Mouse (Mus musculus): Measurements from ENCODE around the gene Tsc22d4. TPM values are rescaled to one million over a fixed set of nuclear protein-coding genes. Genes with fewer than 3 reads are reported as not detected.
"Not testable (repeated sequence)": the region's sequence is repeated elsewhere in the genome, so short reads cannot be mapped to it uniquely, and the experiment has no call there.

The Tsc22d4 gene
- polyA plus RNA-seq, 2 experiments = 23.0 to 49.7 TPM

GRCm38 (mm10) chr5:137706913-137707633 is 38.5 kb upstream of the Tsc22d4 start:
- no peaks in the 10 kb centered on the region for H3K36me3 ChIP-seq (replicated peaks; ENCODE audit: control insufficient read depth, insufficient read depth, low read depth)
- TF ChIP-seq EP300 (IDR thresholded peaks at IDR 0.05; ENCODE audit: low read depth) (no peak), CTCF (IDR thresholded peaks at IDR 0.05; ENCODE audit: low read depth) (no peak)
- 0 out of 2 replicates have a peak overlapping the region, but pooled peaks have one; percentile 11 for H3K4me2 ChIP-seq (ENCODE audit: low read depth)
- 47% methylated on average over 12 of the region's 12 CpGs for WGBS (ENCODE audit: insufficient replicate concordance)
- no peaks in the 10 kb centered on the region for H3K9me3 ChIP-seq (ENCODE audit: control insufficient read depth, low read length)
- H3K9ac ChIP-seq (replicated peaks) = peak overlapping the region; percentile 16; the same call in 1 of the 2 replicates
- no peaks in the 10 kb centered on the region for H3K27me3 ChIP-seq (ENCODE audit: control insufficient read depth, insufficient read depth, low read length)
- H3K4me1 ChIP-seq (replicated peaks; ENCODE audit: control insufficient read depth in 2 of 2, insufficient read depth in 2 of 2, low read length in 1 of 2) = peaks cover 4 to 6% of the 10 kb centered on the region in 2 experiments; a peak in 3 of 4 replicates
- no peak overlapping the region for H3K4me3 ChIP-seq (ENCODE audit: insufficient read depth in 1 of 2, low read depth in 2 of 2, low read length in 2 of 2)
- DNase-seq (ENCODE audit: low read depth in 3 of 3, low spot score in 3 of 3) = no peak
- peak; percentile 66 for ATAC-seq (ENCODE audit: insufficient read depth)
- no peak overlapping the region; the same call in 1 of the 2 replicates for H3K27ac ChIP-seq

DNA sequence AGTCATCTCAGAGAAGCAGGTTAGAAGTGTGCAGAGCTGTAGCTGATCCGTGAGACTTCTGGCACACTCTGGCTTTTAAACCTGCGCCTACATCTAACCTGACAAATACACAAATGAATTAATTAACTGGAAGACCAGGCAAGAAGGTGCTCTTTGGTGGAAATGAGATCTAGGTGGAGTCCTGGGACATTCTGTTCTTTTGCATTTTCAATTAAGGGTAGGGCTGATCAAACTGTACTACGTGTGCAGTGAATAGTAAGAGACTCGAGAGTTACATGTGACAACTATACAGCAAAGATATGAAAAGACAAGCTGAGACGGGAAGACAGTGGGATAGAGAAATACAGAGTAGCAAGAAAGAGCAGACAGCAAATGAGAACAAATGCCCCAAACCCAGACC is 32.1 kb upstream of the Tsc22d4 start:
- ATAC-seq (ENCODE audit: insufficient read depth) = no peak

DNA sequence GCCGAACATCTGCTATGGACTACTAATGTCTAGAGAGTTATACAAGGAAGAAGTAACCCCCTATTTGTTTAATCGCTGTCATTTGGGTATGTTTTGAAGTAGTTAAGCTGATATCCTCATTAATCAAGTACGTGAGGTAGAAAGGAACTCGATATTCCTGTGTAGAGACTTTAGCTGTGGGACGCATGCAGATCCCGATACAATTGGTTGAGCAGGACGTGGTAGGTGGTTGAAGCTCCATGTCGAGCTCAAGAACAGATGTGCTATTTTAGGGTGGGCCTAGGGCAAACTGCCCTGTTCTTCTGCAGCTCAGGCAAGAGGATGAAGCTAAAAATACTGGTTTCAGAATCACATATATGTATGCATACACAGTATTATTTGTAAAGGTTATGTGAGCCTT is 29.8 kb upstream of the Tsc22d4 start:
- Histone ChIP-seq H3K27me3 (ENCODE audit: control insufficient read depth, insufficient read depth, low read length) (no peaks in the 10 kb centered on the region; the same call in 1 of the 2 replicates), H3K36me3 (replicated peaks; ENCODE audit: control insufficient read depth, insufficient read depth, low read depth) (no peaks in the 10 kb centered on the region), H3K9ac (replicated peaks) (no peak overlapping the region), H3K4me1 (replicated peaks; ENCODE audit: control insufficient read depth in 2 of 2, insufficient read depth in 2 of 2, low read length in 1 of 2) (peaks cover 17 to 23% of the 10 kb centered on the region in 2 experiments), H3K4me2 (ENCODE audit: low read depth) (no peak overlapping the region), H3K4me3 (ENCODE audit: insufficient read depth in 1 of 2, low read depth in 2 of 2, low read length in 2 of 2) (no peak overlapping the region), H3K9me3 (ENCODE audit: control insufficient read depth, low read length) (no peaks in the 10 kb centered on the region), H3K27ac (no peak overlapping the region)
- TF ChIP-seq EP300 (IDR thresholded peaks at IDR 0.05; ENCODE audit: low read depth) = no peak
- TF ChIP-seq CTCF (IDR thresholded peaks at IDR 0.05; ENCODE audit: low read depth) = no peak
- DNase-seq (ENCODE audit: low read depth in 3 of 3, low spot score in 3 of 3) (no peak), ATAC-seq (ENCODE audit: insufficient read depth) (no peak)
- WGBS (ENCODE audit: insufficient replicate concordance) = 68% methylated on average over 8 of the region's 8 CpGs

More for the DNA sequence above, 32.1 kb upstream of the Tsc22d4 start:
- Histone ChIP-seq H3K9ac (replicated peaks) (no peak overlapping the region), H3K27ac (no peak overlapping the region), H3K27me3 (ENCODE audit: control insufficient read depth, insufficient read depth, low read length) (no peaks in the 10 kb centered on the region; the same call in 1 of the 2 replicates), H3K4me3 (ENCODE audit: insufficient read depth in 1 of 2, low read depth in 2 of 2, low read length in 2 of 2) (no peak overlapping the region), H3K9me3 (ENCODE audit: control insufficient read depth, low read length) (no peaks in the 10 kb centered on the region), H3K4me2 (ENCODE audit: low read depth) (no peak overlapping the region), H3K36me3 (replicated peaks; ENCODE audit: control insufficient read depth, insufficient read depth, low read depth) (no peaks in the 10 kb centered on the region), H3K4me1 (replicated peaks; ENCODE audit: control insufficient read depth in 2 of 2, insufficient read depth in 2 of 2, low read length in 1 of 2) (peaks cover 0 to 4% of the 10 kb centered on the region in 2 experiments; a peak in 3 of 4 replicates)
- TF ChIP-seq EP300 (IDR thresholded peaks at IDR 0.05; ENCODE audit: low read depth) = no peak
- no peak for TF ChIP-seq CTCF (IDR thresholded peaks at IDR 0.05; ENCODE audit: low read depth)
- no peak for DNase-seq (ENCODE audit: low read depth in 3 of 3, low spot score in 3 of 3)
- WGBS (ENCODE audit: insufficient replicate concordance) = 60% methylated on average over 5 of the region's 5 CpGs

- no peak for DNase-seq (ENCODE audit: low read depth in 3 of 3, low spot score in 3 of 3)
These were observed 27.3 kb upstream of the Tsc22d4 start for GRCm38 (mm10) chr5:137718020-137718790.

DNA sequence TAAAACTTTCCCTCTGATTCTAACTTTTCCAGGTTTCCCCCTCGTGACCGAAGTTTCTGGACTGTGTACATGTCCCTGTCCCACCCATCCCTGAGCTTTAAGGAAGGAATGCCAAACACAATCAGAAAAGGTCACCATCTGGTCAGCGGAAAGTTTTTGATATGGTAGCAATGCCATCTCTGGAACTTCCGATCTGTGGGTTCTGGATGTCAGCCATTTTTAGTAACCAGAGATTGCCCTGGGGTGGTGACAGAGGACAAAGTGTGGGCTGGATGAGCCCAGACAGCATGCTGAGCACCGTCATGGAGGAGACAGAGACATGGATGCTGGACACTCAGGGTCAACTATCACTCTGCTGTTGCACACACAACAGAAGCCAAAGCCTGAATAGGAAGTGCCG is 26.4 kb upstream of the Tsc22d4 start:
- ATAC-seq (ENCODE audit: insufficient read depth) (no peak), DNase-seq (ENCODE audit: low read depth in 3 of 3, low spot score in 3 of 3) (no peak)
- 61% methylated on average over 6 of the region's 6 CpGs for WGBS (ENCODE audit: insufficient replicate concordance)
- Histone ChIP-seq H3K27ac (no peak overlapping the region), H3K9me3 (ENCODE audit: control insufficient read depth, low read length) (no peaks in the 10 kb centered on the region), H3K36me3 (replicated peaks; ENCODE audit: control insufficient read depth, insufficient read depth, low read depth) (no peaks in the 10 kb centered on the region), H3K4me1 (replicated peaks; ENCODE audit: control insufficient read depth in 2 of 2, insufficient read depth in 2 of 2, low read length in 1 of 2) (peaks cover 18 to 25% of the 10 kb centered on the region in 2 experiments), H3K27me3 (ENCODE audit: control insufficient read depth, insufficient read depth, low read length) (peaks cover 7% of the 10 kb centered on the region), H3K4me2 (ENCODE audit: low read depth) (peak overlapping the region; percentile 42), H3K4me3 (ENCODE audit: insufficient read depth in 1 of 2, low read depth in 2 of 2, low read length in 2 of 2) (no peak overlapping the region), H3K9ac (replicated peaks) (no peak overlapping the region)
- TF ChIP-seq EP300 (IDR thresholded peaks at IDR 0.05; ENCODE audit: low read depth) (no peak), CTCF (IDR thresholded peaks at IDR 0.05; ENCODE audit: low read depth) (no peak)

More at GRCm38 (mm10) chr5:137718020-137718790, 27.3 kb upstream of the Tsc22d4 start:
- TF ChIP-seq CTCF (IDR thresholded peaks at IDR 0.05; ENCODE audit: low read depth) = no peak
- TF ChIP-seq EP300 (IDR thresholded peaks at IDR 0.05; ENCODE audit: low read depth) = no peak
- no peak overlapping the region for H3K9ac ChIP-seq (replicated peaks)
- no peak overlapping the region for H3K27ac ChIP-seq
- H3K36me3 ChIP-seq (replicated peaks; ENCODE audit: control insufficient read depth, insufficient read depth, low read depth) = no peaks in the 10 kb centered on the region
- 39% methylated on average over 8 of the region's 8 CpGs for WGBS (ENCODE audit: insufficient replicate concordance)
- peaks cover 18 to 25% of the 10 kb centered on the region in 2 experiments for H3K4me1 ChIP-seq (replicated peaks; ENCODE audit: control insufficient read depth in 2 of 2, insufficient read depth in 2 of 2, low read length in 1 of 2)
- H3K4me2 ChIP-seq (ENCODE audit: low read depth) = peak overlapping the region; percentile 42
- H3K4me3 ChIP-seq (ENCODE audit: insufficient read depth in 1 of 2, low read depth in 2 of 2, low read length in 2 of 2) = no peak overlapping the region
- H3K9me3 ChIP-seq (ENCODE audit: control insufficient read depth, low read length) = no peaks in the 10 kb centered on the region
- peaks cover 3% of the 10 kb centered on the region for H3K27me3 ChIP-seq (ENCODE audit: control insufficient read depth, insufficient read depth, low read length)
- ATAC-seq (ENCODE audit: insufficient read depth) = no peak

GRCm38 (mm10) chr5:137720558-137721164 is 24.9 kb upstream of the Tsc22d4 start:
- H3K27ac ChIP-seq; H3K27me3 ChIP-seq (ENCODE audit: control insufficient read depth, insufficient read depth, low read length); H3K9me3 ChIP-seq (ENCODE audit: control insufficient read depth, low read length); H3K36me3 ChIP-seq (replicated peaks; ENCODE audit: control insufficient read depth, insufficient read depth, low read depth): not testable (repeated sequence)
- DNase-seq (ENCODE audit: low read depth in 3 of 3, low spot score in 3 of 3) (peak in 1 of 3 experiments; percentile 36), ATAC-seq (ENCODE audit: insufficient read depth) (peak; percentile 73)
- H3K4me2 ChIP-seq (ENCODE audit: low read depth) = peak overlapping the region; percentile 70
- 16% methylated on average over 10 of the region's 16 CpGs for WGBS (ENCODE audit: insufficient replicate concordance)
- peak overlapping the region; percentile 18; the same call in 1 of the 2 replicates for H3K9ac ChIP-seq (replicated peaks)
- peaks cover 18 to 25% of the 10 kb centered on the region in 2 experiments for H3K4me1 ChIP-seq (replicated peaks; ENCODE audit: control insufficient read depth in 2 of 2, insufficient read depth in 2 of 2, low read length in 1 of 2)
- H3K4me3 ChIP-seq (ENCODE audit: insufficient read depth in 1 of 2, low read depth in 2 of 2, low read length in 2 of 2) = peak overlapping the region in 1 of 2 experiments; percentile 23; a peak in 1 of 4 replicates
